Mouse (Mus musculus): ENCODE results near the gene Hoxa11.

DNA sequence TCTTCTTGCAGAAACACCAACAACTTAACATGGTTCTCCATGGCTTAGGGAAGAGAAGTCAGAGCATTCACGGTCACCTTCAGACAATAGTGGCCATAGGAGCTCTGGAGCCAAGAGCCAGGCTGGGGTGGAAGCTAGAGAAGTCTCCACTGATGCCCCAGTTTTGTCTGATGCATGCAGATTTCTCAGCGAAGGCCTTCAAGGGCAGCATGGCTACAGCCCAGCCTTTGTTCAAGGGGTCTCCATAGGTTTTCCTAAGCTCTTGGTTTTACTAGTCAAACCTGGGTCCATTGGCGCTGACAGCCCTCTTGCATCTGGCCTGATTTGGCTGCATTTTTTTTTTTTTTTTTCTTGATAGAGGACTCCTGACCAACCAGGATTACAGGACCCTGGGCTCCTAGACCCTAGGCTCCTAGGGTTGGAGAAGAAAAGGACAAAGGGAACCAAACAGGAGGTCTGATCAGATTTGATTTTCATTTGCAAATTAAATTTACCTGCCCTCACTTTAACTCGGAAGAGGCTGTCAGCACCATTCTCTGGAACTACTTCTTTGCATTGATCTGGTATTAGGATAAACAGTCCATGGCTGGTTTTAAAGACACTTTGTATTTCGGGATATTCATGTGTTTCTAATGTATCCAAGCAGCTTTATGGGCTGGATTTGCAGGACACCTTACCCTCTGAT is 18.6 kb upstream of the Hoxa11 start:
- no peak for TF ChIP-seq CTCF (conservative IDR thresholded peaks at IDR 0.05; ENCODE audit: low read length)
- no peak for TF ChIP-seq POU5F1 (IDR thresholded peaks at IDR 0.05; ENCODE audit: borderline replicate concordance, low read length)
- TF ChIP-seq NANOG (IDR thresholded peaks at IDR 0.05; ENCODE audit: borderline replicate concordance, low read length), result no peak

Measured in E14TG2a.4 (cell line).